Mouse (Mus musculus): ENCODE results near the gene Slit3.

Gene Slit3

GRCm38 (mm10) chr11:35203673-35204072 is 82.6 kb downstream of the Slit3 start:
- no peak for DNase-seq

GRCm38 (mm10) chr11:35204084-35204483 is 83.1 kb downstream of the Slit3 start:
- no peak for DNase-seq

GRCm38 (mm10) chr11:35210728-35211682 is 90.0 kb downstream of the Slit3 start:
- no peak for DNase-seq

DNA sequence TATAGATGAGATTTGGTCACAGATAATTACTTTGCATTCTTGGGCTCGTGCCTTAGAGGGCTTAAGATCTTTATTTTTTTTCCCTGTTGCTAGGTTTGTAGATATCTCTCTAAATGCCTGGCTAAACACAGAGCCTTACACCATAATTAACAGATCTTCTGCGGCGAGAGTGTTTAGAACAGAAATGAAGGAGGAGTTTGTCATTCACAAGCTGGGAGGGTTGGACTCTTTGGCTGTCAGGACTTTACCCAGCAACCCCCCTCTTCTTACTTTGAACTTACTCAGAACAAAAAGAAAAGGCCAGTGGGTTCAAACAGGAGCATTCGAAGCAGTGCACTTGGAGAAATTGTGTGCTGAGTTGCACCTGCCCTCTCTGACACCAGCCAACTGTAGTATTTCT is 103.0 kb downstream of the Slit3 start:
- DNase-seq: no peak

GRCm38 (mm10) chr11:35231361-35232090 is 110.5 kb downstream of the Slit3 start:
- DNase-seq: peak; percentile 83

GRCm38 (mm10) chr11:35232321-35232720 is 111.3 kb downstream of the Slit3 start:
- DNase-seq: peak; percentile 46

- DNase-seq: no peak
These were observed 120.4 kb downstream of the Slit3 start for GRCm38 (mm10) chr11:35241379-35241778.

- no peak for DNase-seq
These were observed 122.6 kb downstream of the Slit3 start for GRCm38 (mm10) chr11:35243597-35243996.

DNA sequence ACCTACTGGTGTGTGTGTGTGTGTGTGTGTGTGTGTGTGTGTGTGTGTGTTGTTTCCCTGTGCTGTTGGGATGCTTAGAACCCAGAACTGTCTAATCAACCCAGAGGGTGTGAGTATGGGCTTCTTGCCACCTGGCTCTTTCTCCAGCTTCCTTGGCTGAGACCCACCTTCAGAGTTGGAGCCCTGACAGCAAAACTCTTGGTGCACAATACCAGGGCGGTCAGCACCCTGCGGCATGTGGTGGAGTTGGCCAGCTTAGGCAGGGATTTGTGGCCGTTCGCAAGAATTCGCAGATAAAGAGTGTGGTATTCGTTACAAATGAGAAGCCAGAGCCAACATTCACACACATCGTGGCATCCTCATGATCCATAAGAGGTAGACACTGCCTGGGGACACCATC is 123.5 kb downstream of the Slit3 start:
- DNase-seq: peak; percentile 64

DNA sequence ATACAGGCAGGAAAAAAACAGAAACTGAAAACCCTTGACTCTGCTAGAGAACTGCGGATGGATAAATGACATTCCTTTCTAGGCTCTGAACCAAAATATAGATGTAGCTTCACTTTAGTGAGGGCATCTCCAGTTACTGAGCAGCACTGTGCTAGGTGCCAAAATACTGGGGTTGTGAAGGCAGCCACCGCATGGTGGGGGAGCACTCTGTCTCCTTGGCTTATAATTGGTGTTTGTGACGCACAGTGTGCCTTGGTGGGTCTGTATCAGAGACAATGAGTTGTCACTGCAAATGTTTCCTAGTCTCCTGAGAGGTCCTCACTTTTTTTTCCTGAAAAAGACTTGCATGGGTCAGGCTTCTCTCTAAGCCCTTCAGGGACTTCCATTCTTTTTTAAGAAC is 125.6 kb downstream of the Slit3 start:
- DNase-seq: no peak

- DNase-seq: no peak
These were observed 127.1 kb downstream of the Slit3 start for GRCm38 (mm10) chr11:35248088-35248487.

- no peak for DNase-seq
These were observed 129.9 kb downstream of the Slit3 start for GRCm38 (mm10) chr11:35250871-35251418.

DNA sequence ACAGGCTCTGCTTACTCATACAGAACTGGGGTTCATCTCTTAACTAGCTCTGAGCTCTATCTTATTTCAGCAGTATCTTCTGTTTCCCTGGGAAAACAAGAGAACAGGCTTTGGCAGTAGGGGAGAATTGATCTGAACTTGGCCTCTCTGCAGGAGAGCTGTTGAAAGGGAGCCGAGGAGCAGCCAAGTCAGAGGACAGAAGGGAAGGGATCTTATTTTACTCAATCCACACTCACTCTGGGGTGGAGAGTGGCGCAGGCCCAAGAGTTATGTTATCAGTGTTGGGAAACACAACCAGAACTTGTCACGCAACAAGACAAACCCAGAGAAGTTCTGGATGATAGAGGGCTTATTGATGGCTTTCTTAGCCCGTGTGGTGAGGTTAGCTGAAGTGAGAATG is 130.9 kb downstream of the Slit3 start:
- no peak for DNase-seq

GRCm38 (mm10) chr11:35257351-35257750 is 136.3 kb downstream of the Slit3 start:
- DNase-seq: no peak

GRCm38 (mm10) chr11:35261562-35262087 is 140.6 kb downstream of the Slit3 start:
- no peak for DNase-seq

DNA sequence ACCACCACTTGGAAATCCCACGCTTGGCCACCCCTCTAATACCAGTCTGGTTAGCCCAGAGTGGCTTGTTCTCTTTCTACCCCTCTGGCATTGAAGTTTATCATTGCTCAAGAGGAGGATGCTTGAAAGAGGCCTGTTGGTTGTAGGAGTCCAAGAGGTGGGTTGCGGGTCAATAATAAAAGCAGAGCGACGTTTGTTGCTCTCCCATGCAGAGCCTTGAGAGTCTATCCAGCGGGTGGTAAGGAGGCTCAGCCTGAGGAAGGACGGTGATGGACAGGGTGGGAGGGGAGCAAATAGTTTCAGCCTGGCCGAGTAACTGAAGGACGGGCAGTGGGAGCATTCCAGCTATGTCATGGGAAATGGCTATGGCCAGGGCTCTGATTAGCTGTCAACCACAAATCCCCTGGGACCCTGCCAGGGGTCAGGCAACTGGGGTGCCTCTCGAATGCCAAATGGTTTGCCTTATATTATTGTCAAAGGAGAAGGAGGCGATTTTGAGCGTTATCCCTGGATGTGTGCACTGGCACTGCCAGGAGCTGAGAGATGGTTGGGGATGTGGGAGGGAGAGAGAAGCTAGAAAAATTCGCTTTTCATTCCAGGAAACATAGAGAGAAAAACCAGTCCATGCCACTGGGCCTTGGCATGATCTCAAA is 141.4 kb downstream of the Slit3 start:
- no peak for DNase-seq

DNA sequence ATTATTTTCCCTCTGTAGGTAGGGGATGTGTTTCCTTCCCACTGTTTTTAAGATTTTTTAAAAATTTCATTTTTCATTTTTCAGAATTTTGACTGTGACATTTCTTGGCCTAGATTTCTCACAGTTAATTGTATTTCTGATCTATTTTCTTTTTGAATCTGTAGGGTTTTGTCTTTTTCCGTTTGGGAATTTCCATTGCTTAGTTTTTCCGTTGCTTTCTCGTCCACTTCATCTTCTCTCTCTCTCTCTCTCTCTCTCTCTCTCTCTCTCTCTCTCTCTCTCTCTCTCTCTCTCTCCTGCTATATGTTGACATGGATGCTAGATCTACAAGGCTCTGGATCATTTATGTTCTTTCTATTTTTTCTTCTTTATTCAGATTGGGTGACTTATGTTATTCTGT is 143.7 kb downstream of the Slit3 start:
- DNase-seq: no peak

GRCm38 (mm10) chr11:35270396-35270795 is 149.4 kb downstream of the Slit3 start:
- DNase-seq: no peak

DNA sequence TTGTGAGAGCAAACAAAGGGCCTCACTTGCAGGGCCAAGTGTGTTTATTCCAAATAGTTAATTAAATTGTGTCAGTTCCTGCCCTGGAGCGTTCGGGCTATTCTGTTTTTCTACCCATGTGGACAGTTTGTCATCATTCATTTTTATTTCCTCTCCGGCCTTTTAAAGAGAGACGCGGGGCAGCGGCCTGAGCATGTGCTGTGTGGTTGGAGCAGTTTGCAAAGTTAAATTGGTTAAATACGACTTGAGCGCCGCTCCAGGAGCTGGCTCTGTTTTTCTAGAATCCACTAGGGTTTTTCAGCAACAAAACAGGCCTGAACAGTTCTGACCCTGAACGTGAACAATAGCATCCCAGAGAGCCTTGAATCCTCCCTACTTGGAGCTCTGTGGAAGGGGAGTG is 152.4 kb downstream of the Slit3 start:
- no peak for DNase-seq

DNA sequence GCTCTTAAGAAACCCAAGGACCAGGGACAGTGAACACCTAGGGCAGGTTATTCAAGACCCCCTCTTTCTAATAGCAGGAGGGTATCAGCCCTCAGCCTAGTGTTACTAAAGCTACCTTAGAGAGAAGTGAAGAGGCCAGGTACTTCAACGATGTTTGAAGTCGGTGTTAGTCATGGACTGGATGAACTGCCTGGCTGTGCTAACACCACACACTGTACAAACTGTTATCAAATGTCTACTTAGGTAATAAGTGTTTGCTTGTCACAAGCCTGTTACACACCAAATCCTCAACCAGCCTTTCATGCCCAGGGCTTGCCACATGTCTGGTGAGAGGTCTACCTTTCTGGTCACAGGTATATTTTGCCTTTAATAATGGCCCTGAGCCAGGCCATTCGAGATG is 153.0 kb downstream of the Slit3 start:
- no peak for DNase-seq

- peak; percentile 69 for DNase-seq
These were observed 154.3 kb downstream of the Slit3 start for GRCm38 (mm10) chr11:35275300-35275699.

DNA sequence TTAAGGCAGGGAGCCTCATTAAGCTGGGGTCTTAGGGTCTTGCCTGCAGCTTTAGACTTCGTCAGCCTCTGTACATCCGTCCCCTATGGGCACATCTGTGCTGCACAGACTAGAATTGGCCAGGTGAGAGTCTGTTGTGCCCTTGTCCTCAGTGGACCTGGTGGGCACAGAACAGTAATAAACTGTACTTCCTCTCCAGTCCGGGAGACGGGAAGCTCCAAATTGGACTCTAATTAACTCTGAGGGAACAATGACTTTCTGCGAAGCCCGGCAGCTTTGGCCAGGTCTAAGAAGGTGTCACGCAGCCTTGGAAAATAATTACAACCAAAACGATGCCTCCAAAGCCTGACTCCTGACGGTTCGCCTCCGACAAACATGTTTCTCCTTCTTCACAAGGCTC is 155.0 kb downstream of the Slit3 start:
- no peak for DNase-seq
